Mouse (Mus musculus) induced T-regulatory cell, adult 2 months (primary cell): ENCODE results near the gene Adgrl3.

ENCODE experiments used
- DNase-seq: peaks from one replicate; pipeline ENCODE4 v3.0.0-alpha.2; 2012; ENCODE audit warnings: low read depth

The Adgrl3 gene

DNA sequence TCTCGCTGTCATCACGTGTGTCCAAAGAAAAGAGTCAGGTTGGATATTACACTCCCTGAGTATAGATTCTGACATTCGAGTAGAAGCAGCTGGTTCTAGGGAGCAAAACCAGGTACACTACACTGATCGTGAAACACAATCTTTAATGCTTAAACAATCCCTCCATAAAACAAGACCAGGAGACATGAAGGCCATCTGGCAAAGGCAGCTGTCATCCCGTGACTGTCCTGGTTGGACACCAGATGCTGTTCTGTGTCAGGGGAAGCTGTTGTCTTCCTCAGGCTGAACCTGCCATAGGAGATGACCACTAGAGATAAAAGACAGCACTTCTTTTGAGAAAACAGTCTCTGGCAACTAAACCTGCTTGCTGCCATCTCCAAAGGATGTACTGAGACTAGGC, 228.8 kb downstream of the Adgrl3 start:
- DNase-seq = no peak

DNA sequence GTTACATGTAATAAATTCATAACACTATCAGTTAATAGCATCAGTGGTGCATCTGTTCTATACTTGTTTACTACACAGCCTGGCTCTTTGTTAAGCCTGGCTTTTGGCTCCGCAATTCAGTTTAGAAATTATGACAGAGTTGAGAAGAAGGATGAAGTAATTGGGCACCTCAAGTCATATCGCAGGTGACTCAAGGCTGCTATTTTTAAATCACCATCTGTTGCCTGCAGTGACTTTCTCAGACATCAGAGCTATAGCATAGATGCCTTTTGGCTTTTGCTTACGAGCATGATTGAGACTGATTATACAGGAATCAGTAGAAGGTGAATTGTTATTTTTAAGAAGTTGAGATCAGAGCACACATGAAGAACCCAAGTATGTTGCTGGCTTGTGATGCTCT, 236.2 kb downstream of the Adgrl3 start:
- DNase-seq = no peak

DNA sequence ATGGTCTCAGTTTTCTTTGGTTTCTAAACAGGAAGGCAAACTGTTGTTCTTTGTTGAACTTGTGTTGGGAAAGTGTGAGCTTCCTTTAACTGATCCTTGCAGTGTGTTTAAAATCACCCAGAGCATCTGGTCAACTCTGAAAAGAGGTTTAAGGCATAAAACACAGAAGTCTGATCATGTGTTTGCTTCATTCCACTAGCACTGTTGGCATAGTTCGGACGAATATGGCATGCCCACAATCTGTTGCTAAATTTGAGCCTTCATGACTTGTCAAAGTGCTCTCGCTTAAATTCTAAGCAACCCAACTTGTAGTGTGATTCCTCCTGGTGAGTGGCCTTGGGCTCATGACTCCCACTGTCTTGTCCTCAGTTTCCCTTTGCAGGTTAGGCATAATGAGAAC, 249.8 kb downstream of the Adgrl3 start:
- no peak for DNase-seq

DNA sequence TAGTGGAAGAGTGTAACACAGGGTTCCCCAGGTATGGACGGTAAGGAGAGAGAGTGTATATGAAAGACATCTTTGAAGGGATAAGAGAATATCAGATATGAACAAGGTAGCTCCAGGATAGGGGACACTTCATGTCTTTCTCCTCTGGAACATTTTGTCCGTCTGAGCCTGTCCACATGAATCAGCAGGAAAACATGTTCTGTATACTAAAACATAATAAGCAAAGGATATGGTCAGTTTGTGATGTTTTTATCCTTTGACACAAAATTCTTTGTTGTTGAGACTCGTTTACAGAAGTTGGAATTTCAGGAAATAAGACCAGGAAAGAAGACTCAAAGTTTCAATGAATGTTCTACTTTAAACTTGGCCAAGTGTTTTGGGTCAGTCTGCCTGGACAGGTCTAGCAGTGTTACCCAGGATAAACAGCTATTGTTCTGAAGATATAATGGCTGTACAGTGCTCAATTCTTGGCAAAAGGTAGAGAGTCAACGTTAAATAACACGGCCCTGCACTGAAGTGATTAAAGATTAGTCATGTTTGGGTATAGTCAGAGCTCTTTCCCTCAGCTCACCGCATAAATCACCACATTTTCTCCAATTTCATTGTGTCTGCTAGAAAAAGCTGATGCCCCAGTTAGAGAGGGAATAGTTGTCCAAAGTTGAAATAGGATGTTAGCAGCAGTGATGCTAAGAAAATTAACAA, 255.6 kb downstream of the Adgrl3 start:
- no peak for DNase-seq

DNA sequence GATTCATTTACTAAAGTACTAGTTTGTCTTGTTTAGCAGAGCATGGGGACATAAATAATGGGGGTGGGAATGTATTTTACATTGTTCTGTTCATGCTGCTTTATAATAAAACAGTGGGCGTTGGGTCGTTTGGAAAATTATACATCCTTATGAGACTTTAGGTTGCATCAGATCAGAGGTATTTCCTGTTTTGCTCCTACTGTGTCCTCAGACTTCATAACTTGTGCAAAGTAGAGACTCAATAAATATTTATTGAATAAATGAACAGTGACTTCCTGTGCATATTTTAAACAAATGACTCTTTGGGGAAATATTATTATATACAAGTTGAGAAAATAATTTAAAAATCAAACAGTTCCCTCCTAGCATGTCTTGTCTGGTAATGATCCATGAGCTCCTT, 259.3 kb downstream of the Adgrl3 start:
- DNase-seq = no peak

DNA sequence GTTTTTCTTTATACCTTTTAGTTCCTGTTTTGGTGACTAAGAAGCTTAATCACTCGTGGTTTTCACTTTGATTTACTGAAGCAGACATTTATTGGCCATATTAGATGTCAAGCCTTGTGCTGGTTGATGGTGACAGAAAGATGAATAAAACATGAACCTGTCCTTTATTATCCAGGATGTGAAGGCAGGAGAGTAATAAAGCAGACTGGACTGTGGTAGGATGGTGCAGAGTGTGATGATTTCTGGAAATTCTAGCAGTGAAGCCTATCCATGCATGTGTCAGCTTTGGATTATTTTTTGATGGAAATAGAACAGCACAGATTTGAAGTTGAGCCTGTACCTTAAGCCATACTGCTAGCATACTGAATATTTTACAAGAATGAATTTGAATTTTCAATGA, 265.7 kb downstream of the Adgrl3 start:
- DNase-seq = no peak

DNA sequence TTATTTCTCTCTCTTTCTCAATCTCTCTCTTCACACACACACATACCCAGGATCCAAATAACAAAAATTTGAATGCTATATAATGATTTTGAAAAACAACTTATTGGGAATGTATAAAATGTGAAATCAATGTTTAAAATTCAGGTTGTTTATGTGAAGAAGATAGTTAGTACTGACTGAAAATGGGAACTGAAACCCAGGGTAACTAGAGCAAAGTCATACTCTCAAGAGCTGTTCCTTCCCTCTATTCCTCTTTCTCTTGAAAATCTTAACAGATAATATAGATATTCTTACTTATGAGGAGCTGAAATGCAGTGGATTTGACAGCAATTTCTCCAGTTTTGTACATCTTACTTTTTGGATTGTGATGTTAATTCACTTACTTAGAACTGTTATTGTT, 281.9 kb downstream of the Adgrl3 start:
- no peak for DNase-seq

DNA sequence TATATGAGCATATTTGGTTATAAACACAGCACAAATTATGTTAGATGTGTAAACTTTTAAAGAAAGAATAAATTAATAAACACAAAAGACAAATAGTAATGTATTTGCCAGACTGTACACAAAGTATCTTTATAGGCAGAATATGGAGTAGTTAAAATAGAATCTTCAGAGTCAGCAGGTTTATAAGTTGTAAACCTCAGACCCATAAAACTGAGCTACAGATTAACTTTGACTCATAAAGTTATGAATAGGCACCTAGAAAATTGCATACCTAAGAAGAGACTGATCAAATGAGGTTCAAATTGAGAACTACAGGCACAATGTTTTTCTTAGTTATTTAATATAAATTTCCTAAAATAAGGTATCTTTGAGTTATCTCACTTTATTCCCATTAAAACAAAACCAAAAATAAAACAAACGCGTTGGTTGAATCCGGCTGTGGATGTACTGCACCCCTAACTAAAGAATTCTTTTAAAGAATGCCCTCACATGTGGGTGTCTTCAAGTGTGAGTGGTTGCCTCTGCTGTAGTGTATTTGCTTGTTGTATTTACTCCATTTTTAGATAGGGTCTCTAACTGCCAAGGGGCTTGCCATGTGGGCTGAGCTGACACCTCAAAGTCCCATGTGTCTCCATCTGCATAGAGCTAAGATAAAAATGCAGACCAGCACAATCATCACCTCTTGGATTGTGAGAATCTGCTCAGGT, 297.6 kb downstream of the Adgrl3 start:
- DNase-seq = no peak

DNA sequence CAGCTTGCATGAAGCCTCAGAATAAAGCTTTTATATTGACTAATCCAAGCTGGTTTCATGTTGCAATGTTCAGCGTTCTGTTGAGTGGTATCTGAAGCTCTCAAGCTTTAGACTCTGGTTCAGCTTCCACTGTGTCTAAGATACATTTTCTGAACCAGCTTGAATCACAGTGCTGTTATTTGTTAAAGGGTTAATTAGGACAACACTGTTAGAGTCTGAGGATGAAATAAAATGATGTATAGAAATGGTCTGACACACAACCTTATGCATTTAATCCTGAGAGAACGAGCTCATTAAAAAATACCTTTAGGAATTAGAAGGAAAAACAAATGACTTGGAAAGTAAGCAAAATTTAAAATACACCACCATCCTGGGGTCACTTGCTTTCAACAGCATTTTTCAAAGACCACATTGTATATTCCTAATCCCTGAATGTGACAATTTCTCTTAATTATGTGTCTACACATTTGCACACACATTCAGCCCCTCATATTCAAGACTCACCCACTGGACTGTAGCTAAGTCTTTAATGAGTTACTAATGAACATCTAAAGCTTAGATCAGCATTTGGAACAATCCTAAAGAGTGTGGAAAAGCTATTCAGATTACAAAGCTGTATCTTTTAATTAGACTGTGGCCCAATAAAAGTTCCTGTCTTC, 301.5 kb downstream of the Adgrl3 start:
- DNase-seq = no peak

DNA sequence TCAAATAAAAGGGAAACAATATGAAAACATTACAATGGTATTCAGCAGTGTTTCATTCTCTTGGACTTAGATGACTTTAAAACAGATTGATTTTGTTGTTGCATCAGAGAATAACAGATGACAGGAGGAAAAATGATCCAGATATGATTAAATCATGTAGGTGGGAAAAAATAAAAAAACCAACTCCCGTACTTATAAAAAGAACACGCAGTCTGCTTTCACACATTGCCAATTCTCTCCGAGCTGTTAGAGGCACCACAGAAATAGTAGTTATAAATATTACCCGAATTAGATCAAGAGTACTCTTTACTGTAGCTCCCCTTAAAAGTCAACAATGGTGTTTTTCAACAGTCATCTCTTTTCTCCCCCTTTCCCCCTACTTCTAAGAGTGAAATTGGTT, 302.1 kb downstream of the Adgrl3 start:
- no peak for DNase-seq

DNA sequence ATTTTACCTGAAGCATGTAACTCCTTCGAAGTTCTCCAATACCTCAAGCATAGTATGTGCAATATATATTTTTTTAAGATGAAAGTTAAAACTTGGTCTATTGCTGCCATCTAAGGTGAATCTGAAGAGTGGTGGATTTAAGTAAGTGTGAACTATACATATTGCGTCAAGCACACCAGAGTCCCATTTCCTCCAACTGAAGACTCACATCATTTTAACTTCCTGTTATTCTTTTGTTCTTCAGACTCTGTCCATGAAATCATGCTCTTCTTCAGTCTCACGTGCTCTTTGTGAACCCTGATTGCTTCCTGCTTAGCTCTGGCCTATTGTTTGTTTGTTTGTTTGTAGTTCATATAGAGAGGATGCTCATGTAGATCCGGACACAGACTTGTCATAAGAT, 307.0 kb downstream of the Adgrl3 start:
- DNase-seq = no peak

DNA sequence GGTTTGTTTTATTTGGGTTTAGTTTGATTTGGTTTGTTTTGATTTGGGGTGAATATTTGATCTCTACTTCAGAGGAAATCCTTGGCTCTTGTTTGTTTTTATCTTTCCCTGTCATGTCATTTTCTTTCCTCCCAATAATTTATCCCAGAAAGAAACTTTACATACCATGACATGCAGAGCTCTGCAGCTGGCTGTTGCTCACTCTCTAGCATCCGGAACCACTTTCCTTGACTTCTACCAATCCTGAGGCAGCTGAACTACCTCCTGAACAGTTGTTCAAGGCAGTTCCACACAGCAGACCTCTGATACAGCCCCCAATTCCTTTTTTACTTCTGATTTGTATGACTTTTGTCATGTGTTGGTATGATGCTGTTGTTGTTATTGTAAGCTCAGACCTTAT, 307.5 kb downstream of the Adgrl3 start:
- no peak for DNase-seq

DNA sequence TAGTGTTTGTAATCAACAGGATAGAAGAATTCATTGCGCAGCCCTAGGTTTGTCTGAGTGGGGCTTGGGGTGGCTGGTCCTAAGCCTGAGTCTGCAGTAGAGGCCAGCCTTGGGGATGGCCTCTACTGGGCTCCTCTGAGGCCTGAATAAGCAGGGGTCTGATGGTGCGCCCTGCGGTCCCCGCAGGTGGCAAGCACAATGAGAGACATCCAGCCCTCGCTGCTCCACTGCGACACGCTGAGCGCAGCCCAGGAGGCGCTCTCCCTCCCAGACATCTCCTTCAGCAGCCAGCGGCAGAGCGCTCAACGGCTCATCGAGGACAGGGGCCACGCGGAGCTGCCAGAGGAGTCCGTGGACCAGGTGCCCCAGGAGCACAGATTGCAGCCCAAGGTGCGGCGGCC, 309.6 kb downstream of the Adgrl3 start:
- no peak for DNase-seq

DNA sequence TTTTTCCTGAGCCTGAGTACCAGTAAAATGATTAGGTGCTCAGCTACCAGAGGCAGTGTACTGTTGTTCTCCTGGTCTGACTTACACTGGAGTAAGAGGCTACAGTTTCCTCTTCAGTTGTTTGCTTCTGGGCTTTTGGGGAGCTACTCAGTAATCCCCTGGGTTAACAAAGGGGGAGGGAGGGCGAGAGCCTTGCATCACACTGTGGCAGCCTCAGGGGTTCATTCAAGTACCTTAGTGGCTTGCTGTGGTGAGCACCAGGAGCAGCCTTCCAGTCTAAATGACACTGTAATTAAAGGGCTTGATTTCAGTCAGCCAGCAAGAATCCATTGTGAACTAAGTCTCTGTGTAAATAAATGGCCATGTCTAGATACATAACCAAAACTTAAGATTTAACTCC, 324.4 kb downstream of the Adgrl3 start:
- no peak for DNase-seq

DNA sequence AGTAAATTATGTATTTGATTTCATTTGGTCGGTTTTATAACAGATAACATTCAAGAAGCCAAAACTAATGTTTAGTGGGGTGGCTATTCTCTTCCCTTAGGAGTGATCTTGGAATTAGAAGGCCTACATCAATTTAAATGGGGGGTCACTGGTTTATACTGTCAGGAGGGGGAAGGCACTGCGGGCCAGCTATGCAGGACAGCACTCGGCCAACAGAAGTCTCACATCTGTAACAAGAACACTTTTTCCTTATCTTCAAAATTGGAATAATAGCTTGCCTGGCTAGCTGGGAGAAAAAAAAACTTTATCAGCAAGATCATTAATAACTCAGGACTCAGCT, 325.1 kb downstream of the Adgrl3 start:
- DNase-seq = no peak

DNA sequence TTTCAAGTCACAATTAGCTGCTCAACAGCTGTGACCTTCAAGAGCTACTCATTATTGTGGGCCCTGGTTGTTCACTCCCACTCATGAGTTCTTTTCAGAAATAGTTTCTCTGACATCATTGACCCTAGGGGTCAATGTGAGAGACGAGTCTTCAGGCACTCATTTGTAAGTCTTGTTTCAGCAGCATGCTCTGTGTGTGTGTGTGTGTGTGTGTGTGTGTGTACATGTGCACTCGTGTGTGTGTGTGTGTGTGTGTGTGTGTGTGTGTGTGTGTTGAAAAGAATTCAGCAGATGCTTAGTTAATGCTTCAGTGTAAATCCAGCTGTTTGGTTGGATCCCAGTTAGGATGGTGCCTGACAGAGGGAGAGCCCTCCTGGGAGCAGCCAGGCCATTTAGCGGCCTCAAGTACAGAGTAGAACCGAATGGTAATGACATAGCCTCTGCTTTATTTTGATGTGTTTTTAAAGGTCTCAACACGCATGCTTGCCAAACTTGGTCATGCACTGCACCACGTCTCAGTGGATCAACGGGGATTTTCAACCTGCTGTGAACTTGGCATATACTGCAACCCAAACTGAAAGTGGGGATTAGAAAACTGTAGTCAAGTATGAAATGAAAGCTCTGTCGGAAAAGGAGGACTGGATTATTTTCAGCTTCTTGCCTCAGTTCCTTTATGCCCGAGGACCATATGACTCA, 325.6 kb downstream of the Adgrl3 start:
- no peak for DNase-seq

DNA sequence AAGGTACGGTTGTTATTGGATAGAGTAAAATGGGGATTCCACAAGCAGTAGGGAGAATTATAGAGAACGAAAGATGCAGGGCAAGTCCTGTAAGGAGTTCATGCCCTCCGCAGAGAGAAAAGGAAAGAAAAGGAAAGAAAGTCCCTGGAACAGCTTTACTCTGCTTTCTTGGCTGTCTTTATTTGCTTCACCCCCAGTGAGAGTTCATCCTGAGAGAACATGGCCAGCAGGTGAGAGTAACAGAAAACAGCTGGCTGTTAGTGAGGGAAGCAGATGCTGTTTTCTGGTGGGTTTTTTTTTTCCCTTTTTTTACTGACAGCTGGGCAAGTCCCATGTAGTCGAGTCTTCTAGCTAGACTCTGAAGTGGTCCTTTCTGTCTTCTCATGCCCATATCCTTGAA, 327.6 kb downstream of the Adgrl3 start:
- no peak for DNase-seq

DNA sequence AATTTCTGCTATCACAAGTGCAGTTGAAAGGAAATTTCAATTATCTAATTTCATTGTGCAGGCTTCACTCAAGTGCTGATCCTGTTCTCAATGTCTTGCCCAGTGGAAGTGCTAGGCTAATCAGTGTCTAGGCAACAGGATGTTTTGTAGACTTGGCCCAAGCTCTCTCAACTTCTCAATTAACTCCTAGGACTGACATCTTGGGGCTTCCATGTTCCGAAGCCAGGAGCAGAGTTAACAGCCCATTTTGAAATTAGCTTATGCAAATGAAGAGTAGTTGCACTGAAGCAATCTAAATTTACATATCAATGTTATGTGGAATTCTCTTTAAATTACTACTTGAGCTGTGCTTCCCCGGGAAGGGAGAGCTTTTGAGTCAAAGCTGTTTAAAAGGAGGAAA, 339.6 kb downstream of the Adgrl3 start:
- DNase-seq = no peak

DNA sequence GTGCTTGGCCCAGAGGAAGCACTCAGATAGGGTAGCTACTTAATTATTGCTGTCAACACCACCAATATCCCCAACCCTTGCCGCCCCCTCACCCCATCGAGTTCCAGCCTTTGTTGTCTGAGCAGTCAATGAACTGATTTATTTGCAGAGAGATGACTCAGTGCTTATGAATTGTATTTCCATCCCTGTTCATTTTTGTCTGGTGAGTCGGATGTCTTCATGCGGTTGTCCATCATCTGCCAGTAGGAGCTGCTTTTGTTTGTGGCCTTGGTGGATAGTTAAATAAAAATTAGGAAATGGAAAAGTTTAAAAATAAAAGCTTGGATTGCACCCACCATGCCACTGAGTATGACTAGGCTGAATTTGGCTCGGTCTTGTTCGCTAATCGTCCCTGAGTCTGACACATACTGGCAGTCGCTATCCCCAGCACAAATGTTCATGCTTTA, 344.3 kb downstream of the Adgrl3 start:
- DNase-seq = no peak

DNA sequence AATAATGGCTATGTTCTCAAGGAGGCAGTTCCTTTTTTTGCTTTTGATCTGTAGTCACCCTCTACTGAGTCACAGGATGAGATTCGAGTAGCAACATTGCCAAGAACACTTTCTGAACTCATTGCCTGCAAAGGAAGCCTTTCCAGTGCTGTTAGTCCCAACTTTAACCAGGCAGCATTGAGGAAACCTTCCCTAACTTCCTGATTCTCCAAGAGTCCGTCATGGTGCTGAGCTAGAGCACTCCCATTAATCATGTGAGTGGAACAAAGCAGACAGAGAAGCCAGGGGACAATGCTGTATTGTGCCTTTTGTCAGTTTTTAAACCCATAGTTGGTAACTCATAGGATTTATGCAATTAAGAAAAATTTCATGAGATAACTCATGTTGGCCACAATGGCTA, 345.3 kb downstream of the Adgrl3 start:
- no peak for DNase-seq

DNA sequence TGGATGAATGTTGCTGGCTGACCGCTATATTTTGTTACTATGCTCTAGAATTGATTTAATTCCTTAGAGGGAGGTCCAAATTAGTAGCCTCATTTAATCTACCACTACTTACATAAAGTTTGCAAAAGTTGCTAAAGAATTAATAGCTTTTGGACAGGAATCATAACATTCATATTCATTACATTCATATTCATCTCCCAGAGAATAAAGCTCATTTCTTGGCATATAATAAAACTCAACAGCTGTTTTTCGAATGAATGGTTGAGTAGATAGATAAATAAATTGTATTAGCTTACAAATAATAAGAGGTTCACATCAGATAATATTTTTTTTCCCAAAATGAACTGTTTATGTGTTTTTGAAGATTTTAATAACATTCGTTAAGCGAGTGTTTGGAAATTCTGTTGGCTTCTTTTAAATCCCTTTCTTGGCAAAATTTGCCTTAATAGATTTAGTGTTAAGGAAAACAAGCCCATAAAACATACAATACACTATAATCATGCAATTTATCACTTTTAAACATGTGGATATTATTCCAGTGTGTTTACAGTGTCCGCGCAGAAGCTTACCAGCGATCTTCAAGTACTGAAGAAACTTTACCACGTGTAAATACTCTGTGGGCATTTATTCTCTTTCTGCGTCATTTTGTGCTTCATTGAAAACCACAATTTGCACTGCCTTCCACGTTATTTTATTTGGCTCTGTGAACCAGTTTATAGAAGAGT, 350.4 kb downstream of the Adgrl3 start:
- no peak for DNase-seq

DNA sequence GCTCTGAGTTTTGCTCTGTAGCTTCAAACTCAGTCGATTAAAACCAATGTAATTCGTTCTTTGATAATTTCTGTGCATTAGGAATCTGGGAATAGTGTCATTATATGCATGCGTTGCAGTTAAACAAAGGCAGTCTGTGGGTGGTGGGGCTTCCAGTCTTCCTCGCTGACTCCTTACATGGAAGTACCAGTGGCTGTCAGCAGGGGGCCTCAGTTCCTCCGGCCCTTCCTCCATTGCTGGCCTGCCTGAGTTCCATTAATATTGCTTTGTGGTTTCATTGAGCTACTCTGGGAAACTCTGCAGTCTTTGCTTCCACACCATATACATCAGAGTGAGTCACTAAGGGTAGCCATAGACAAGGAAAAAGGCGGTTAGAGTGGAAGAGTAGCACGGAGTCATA, 356.1 kb downstream of the Adgrl3 start:
- no peak for DNase-seq
